Mouse (Mus musculus): ENCODE results near the gene Ctnnd2.
"Not testable (repeated sequence)": the region's sequence is repeated elsewhere in the genome, so short reads cannot be mapped to it uniquely, and the experiment has no call there.

Ctnnd2 gene

DNA sequence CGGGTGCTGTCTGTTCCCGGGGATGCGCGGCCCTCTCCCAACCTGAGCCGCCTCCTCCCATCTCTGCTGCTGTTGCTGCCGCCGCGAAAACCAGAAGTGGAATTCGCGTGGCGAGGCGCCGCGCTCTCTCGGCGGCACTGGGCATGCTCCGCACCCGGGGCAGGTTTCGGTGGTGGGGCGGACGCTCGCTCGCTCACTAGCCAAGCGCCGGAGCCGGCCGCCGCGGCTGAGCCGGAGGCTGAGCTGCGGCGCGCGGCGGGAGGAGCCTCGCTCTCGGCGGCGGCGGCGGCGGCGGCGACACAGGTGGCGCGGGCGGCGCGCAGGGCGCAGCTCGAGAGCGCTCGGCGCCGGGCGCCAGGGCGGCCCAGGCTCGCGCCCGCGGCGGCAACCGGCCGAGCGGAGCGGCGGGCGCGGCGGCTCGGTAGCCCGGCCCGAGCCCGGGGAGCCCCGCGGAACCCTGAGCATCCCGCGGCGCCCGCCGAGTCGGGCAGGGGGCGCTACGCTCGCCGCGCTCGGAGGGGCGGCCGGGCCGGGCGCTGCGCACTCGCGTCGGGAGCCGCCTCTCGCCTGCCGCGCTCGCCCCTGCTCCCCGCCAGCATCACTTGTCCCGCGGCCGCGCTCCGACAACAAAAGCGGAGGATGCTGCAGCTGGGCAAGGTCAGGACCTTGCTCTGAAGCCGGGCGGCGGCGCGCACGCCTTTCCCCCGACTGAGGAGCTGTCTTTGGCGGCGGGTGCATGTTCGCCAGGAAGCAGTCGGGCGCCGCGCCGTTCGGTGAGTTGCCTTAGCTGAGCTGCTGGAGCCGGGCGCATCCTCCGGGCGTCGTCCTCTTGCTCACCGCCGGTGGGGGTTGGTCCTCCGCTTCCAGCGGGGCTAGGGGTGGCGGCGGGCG, at the start of gene Ctnnd2:
Ctnnd2 (plus strand) TSS at position 203 of the 891 bp plus-strand sequence.
- no peak for DNase-seq (ENCODE audit: extremely low spot score, low read depth, low spot score)

- DNase-seq (ENCODE audit: extremely low spot score, low read depth, low spot score) = no peak
These were observed 41.7 kb upstream of the Ctnnd2 start for GRCm38 (mm10) chr15:30130705-30131104.

DNA sequence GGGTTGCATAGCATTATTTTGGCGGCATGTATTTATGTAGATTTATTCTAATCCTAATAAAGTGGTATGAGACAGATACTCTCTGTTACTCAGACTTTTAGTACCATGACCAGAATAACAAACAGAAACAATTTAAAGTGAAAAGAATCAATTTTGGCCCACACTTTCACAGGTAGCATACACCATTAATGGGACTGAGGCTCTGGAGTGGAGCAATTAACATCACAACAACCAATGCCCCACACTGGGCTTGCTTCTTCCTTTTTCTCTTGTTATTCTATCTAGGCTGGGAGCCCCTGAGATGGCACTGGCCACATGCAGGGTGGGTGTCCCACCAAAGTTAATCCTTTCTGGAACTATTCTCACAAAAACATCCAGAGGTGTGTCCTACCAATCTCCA, 32.8 kb upstream of the Ctnnd2 start:
- not testable (repeated sequence) for DNase-seq (ENCODE audit: extremely low spot score, low read depth, low spot score)

- DNase-seq (ENCODE audit: extremely low spot score, low read depth, low spot score) = no peak
These were observed 27.0 kb upstream of the Ctnnd2 start for GRCm38 (mm10) chr15:30145413-30145812.

DNA sequence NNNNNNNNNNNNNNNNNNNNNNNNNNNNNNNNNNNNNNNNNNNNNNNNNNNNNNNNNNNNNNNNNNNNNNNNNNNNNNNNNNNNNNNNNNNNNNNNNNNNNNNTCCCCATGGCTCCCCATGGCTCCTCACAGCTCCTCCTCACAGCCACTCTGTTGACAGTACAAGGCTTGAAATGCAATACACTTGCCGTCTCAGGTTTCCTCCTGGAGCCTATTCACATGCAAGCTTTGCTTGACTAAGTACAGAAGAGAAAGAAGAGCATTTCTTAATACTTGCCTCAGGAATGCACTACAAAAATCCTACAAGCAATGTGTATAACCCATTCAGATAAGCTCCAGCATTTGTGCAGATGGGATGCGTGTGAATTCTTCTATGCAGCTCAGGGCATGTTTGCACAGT, 20.2 kb upstream of the Ctnnd2 start:
- no peak for DNase-seq (ENCODE audit: extremely low spot score, low read depth, low spot score)

DNA sequence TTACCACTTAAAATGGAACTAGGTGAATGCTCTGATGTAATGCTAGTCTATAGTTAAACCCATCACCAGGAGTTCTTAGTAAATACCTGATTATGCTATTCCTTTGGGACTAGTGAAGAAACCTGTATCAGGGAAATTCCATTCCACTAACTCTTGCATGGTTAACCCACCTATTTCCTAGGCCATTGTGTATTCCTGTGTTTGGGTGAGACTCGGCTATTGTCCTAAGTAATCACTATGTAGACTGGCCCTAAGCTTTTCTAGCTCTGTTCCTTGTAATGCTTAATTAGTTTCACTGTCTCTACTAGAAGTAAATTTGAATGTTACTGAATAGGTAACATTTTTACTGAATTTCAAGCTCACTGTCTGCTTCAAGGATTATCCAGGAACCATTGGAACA, 14.4 kb upstream of the Ctnnd2 start:
- no peak for DNase-seq (ENCODE audit: extremely low spot score, low read depth, low spot score)

GRCm38 (mm10) chr15:30170031-30170430, 2.4 kb upstream of the Ctnnd2 start:
- no peak for DNase-seq (ENCODE audit: extremely low spot score, low read depth, low spot score)

DNA sequence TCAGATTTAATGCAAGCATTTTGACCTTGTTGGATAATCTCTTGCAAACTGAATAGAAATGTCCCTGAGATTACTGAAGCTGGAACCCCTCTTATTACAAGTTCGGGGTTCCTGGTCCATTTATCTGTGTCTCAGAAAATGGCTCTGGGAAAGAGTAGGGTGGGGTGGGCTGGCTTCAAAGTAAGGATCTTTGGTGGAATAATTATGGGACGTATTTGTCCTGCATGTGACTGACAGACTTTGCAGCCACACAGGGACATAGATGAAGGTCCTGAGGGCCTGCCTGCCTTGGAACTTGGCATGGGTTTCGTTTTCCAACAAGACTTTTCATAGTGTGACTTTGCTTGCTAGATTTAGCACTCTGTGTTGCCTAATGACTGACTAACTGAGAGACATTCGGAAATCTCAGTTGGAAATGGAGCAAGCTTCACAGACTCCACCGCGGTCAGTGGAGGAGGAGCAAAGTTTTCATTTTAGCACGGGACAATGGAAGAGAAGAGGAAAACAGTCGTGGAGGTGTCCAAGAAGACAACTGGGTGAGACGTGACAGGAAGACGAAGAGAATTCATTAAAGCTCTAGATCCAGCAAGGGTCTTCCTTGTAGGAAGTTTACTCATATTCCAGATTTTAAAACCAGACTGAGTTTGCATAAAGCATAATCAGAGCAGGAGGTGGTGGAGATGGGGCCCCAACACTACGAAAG, 749 bp upstream of the Ctnnd2 start:
- no peak for DNase-seq (ENCODE audit: extremely low spot score, low read depth, low spot score)

GRCm38 (mm10) chr15:30173370-30173941, 1.1 kb downstream of the Ctnnd2 start:
- no peak for DNase-seq (ENCODE audit: extremely low spot score, low read depth, low spot score)

- DNase-seq (ENCODE audit: extremely low spot score, low read depth, low spot score) = no peak
These were observed 1.9 kb downstream of the Ctnnd2 start for GRCm38 (mm10) chr15:30174321-30174720.

DNA sequence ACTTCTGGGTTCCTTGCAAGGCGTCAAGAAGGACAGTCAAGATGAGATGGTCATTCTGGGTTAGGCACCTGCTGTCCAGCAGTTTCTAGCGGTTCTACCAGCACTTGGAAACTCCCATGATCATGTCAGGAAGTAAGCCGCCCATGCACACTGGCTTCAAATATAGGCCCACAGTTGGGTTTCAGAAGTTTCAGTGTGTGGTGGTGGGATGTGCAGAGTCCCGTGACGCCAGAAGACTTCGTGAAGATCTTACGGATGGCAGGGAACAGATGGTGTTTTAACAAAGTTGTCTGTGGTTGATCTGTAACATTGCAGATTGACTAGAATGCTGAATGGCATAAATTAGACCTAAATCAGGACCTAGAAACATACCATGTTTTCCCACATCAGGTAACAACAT, 11.6 kb downstream of the Ctnnd2 start:
- DNase-seq (ENCODE audit: extremely low spot score, low read depth, low spot score) = no peak

DNA sequence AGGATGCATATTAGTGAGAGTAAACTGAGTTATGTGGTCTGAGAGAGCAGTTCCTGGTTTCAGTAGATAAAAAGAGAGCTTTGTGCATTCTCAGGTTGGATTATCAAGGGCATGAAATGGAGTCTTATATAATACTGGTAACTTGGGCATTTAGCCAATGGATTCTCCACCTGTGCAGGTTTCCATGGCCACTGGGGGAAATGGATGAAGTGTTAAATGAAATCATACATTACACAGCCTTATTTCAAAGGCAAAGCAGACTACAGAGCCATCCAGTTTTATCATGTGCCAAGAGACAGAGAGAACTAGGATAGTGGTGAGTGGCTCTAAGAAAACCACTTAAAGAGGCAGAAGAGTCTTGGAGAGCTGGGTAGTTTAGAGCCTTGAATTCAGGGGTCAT, 18.5 kb downstream of the Ctnnd2 start:
- no peak for DNase-seq (ENCODE audit: extremely low spot score, low read depth, low spot score)

DNA sequence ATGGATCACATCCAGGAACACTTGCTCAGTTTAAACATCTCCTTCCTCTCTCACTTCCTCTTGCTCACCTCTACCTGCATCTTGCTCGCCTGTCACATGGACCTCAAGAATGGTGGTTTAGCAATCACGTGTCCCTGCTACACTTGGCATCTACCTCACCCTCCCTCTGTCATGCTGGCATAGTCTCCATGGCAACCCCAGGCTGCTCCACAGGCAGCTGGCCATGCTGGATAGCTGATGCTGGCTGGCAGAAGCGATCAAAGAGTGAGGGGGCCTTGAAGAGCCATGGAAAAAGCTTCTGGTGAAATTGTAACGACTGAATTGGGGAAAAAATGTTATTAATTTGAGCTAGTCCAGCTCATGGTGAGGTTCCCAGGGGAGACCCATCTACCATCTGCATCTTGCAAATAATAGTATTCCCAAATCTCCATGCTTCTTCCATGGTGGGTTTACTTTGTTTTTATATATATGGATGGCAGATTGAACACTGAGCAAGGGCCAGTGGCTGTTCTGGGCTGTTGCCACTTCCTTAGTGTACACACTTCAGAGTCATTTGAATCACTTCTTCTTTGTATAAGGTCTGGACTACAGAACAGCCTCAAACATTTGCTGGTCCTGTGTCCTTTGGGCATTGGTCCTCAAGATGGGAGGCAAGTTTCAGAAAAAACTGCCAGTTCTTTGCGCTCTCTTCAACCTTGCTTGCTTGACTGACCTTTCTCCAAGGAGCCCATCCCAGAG, 19.7 kb downstream of the Ctnnd2 start:
- DNase-seq (ENCODE audit: extremely low spot score, low read depth, low spot score) = no peak

DNA sequence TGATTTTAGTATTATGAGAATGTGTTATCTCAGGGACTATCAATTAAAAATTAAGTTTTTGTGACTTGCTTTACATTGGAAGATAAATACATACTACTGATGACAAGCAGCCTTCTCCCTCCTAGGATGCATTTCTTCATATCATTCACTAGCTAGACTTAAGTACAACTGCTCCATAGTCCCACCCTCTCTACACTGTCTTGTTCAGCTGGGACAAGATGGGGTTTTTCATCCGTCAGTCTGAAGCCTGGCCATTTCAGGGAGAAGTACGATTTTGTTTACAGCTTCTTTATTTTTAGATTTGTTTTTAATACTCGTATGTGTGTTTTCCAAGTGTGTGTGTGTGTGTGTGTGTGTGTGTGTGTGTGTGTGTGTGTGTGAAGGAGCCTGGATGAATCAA, 26.0 kb downstream of the Ctnnd2 start:
- no peak for DNase-seq (ENCODE audit: extremely low spot score, low read depth, low spot score)

GRCm38 (mm10) chr15:30199785-30200184, 27.4 kb downstream of the Ctnnd2 start:
- no peak for DNase-seq (ENCODE audit: extremely low spot score, low read depth, low spot score)

GRCm38 (mm10) chr15:30201211-30201610, 28.8 kb downstream of the Ctnnd2 start:
- DNase-seq (ENCODE audit: extremely low spot score, low read depth, low spot score) = no peak

- DNase-seq (ENCODE audit: extremely low spot score, low read depth, low spot score) = no peak
These were observed 29.2 kb downstream of the Ctnnd2 start for GRCm38 (mm10) chr15:30201617-30202016.

DNA sequence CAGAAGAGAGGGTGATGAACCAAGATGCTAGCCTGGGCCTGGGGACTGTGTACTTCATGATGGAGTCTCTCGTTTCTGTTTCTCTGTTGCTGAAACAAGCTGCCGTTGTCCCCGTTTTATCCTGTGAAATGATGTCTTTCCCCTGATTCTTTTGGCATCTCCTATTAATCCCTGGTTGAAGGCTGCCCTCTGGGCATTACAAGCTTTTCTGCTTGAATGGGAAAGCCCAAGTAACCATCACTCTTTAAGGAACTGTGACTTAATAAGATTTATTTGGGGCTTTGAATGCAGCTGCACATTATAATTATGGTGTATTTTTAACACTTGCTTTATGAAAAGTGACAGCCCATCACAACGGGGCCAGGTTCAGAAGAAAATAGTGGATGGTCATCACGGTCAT, 40.4 kb downstream of the Ctnnd2 start:
- no peak for DNase-seq (ENCODE audit: extremely low spot score, low read depth, low spot score)

DNA sequence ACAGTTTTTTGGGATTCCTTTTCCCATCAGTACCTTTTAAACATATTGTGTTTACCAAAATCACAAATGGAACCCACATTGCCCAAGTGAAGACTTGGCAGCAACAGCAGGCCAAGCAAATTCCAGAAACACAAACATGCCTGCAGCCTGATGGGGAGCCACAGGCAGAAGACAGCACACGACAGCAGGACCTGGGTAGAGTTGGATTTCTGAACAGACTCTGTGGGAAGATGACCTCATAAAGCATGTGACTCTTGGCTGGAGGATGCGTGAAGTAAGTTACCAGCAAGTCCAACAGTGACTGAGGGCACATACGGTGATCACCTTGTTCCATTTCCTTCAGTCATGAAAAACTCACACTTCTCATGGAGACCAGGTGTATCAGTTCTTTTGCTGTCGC, 43.5 kb downstream of the Ctnnd2 start:
- no peak for DNase-seq (ENCODE audit: extremely low spot score, low read depth, low spot score)

GRCm38 (mm10) chr15:30229112-30229511, 56.7 kb downstream of the Ctnnd2 start:
- DNase-seq (ENCODE audit: extremely low spot score, low read depth, low spot score) = no peak

Measured in hindlimb bud, embryonic 11.5 days (tissue).